Mouse (Mus musculus) c-Kit-positive CD71-positive TER-119-negative erythroid progenitor cells, embryonic 14.5 days (primary cell): ENCODE data around the gene Zfp704.

Experiments used
- DNase-seq: peaks from one replicate; pipeline ENCODE4 v3.0.0-alpha.2; 2013; ENCODE audit warnings: low read depth

Zfp704 gene

GRCm38 (mm10) chr3:9557778-9558560 lies 51.9 kb downstream of the Zfp704 start:
- DNase-seq, result no peak

GRCm38 (mm10) chr3:9556137-9556536 lies 53.7 kb downstream of the Zfp704 start:
- DNase-seq, result no peak

- DNase-seq, result no peak
These were observed 55.0 kb downstream of the Zfp704 start for GRCm38 (mm10) chr3:9554916-9555315.

- no peak for DNase-seq
These were observed 57.6 kb downstream of the Zfp704 start for GRCm38 (mm10) chr3:9552332-9552731.

- no peak for DNase-seq
These were observed 59.0 kb downstream of the Zfp704 start for GRCm38 (mm10) chr3:9550930-9551329.

- no peak for DNase-seq
These were observed 60.1 kb downstream of the Zfp704 start for GRCm38 (mm10) chr3:9549815-9550214.

- no peak for DNase-seq
These were observed 61.7 kb downstream of the Zfp704 start for GRCm38 (mm10) chr3:9548188-9548587.

- DNase-seq, result no peak
These were observed 62.8 kb downstream of the Zfp704 start for GRCm38 (mm10) chr3:9546882-9547620.

GRCm38 (mm10) chr3:9544421-9544820 lies 65.5 kb downstream of the Zfp704 start:
- no peak for DNase-seq

- no peak for DNase-seq
These were observed 66.0 kb downstream of the Zfp704 start for GRCm38 (mm10) chr3:9543916-9544315.

GRCm38 (mm10) chr3:9543463-9543862 lies 66.4 kb downstream of the Zfp704 start:
- DNase-seq, result no peak

- DNase-seq, result no peak
These were observed 68.3 kb downstream of the Zfp704 start for GRCm38 (mm10) chr3:9541561-9541960.

- DNase-seq, result no peak
These were observed 71.4 kb downstream of the Zfp704 start for GRCm38 (mm10) chr3:9538510-9538909.

- no peak for DNase-seq
These were observed 72.0 kb downstream of the Zfp704 start for GRCm38 (mm10) chr3:9537889-9538288.

GRCm38 (mm10) chr3:9530097-9530780 lies 79.6 kb downstream of the Zfp704 start:
- DNase-seq, result no peak

- no peak for DNase-seq
These were observed 85.5 kb downstream of the Zfp704 start for GRCm38 (mm10) chr3:9524429-9524828.

GRCm38 (mm10) chr3:9523081-9523932 lies 86.6 kb downstream of the Zfp704 start:
- DNase-seq, result no peak

GRCm38 (mm10) chr3:9522009-9522408 lies 87.9 kb downstream of the Zfp704 start:
- DNase-seq, result no peak

- no peak for DNase-seq
These were observed 89.2 kb downstream of the Zfp704 start for GRCm38 (mm10) chr3:9520728-9521054.

- no peak for DNase-seq
These were observed 89.7 kb downstream of the Zfp704 start for GRCm38 (mm10) chr3:9520051-9520727.

- no peak for DNase-seq
These were observed 90.4 kb downstream of the Zfp704 start for GRCm38 (mm10) chr3:9519491-9519890.
